Mouse (Mus musculus) spleen, adult 12 weeks (tissue): ENCODE results near the gene Pigq.

Experiments used
- DNase-seq: peaks from one replicate; pipeline ENCODE4 v3.0.0; 2022; ENCODE audit warnings: low spot score

The Pigq gene

GRCm38 (mm10) chr17:25881691-25882090 is 63.0 kb downstream of the Pigq start:
- no peak for DNase-seq

DNA sequence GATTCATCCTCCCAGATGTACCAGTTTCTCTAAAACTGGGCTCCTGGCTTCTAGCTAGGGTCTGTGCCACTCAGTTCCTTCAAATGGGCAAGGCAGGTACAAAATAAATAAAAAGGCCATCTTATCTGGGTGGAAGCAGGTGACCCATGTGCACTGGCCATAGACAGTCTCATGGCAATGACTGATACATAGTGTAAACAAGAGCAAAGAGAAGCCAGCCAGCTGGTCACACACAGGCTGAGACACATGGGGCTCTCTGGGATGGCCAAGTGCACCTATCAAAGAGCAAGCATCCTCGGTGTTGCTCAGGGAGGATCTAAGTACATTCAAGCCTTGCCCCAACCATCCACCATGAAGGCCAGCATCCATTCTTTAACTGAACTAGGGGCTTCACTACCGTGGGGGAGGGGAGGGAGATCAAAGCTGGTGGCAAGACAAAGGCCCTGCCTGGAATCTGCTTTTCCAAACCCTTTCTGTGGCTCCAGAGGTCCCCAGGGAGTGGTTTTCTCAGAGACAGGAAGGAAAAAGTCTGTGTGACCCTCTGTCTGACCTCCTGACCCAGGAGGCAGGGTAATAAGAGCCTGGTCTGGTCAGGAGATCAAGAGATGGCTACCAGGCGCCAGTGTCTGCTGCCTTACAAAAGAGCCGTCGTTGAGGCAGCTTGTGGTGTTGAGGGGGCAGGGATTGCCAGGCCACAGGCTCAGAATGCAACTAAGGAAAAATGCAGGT is 63.7 kb downstream of the Pigq start:
- DNase-seq, result no peak

DNA sequence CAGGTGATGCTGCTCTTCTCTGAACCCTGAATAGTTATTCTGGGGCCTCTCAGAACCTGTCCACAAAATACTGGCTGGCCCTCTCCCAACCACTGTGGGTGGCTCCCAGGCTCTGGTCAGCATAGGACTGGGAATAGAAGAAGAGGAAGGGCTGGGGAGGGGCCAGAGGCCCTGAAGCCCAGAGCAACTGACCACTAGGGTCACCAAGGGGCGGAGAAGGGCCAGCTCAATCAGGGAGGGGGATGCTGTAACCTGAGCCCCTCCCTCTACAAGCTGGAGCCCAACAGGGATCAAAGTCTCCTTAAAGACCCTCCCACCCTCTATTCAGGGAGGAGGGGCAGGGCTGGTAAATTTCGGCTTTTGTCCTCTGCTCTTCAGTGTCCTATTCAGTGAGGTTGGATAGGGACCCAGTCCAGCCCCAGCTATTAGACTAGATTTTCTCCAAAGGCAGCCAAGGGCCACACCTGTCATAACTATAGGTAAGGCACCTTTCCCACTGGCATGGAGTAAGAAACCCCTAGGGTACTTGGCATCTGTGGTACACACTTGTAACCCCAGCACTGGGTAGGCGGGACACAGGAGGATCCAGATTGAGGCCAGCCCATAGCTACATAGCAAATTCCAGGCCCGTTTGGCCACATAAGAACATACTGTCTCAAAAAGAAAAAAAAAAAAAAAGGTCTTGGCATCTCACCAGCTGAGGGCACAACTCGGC is 64.4 kb downstream of the Pigq start, which contains the start of gene Wfikkn1:
TSS of gene Wfikkn1 (minus strand) at position 663 of the 715 bp plus-strand sequence.
- DNase-seq, result no peak

GRCm38 (mm10) chr17:25879750-25880149 is 65.0 kb downstream of the Pigq start:
- DNase-seq, result no peak

DNA sequence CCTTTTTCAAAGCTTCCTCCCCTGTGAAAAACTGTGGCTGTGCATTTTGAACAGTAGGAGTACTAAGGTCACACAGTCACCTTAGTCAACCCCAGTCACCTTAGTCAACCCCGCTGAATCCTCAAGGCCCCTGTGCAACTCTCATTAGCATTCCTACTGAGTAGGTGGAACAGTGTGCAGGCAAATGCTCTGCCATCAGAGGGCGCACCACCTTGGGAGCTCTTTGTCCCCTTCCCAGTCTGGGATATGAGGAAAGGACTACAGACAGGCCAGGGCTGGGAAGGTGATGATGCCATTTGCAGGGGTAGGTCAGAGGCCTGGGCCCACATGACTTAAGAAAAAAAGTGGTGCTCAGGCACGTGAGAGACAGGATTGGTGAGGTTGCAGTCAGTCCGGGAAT is 65.5 kb downstream of the Pigq start:
- no peak for DNase-seq

GRCm38 (mm10) chr17:25878611-25879180 is 66.0 kb downstream of the Pigq start:
- no peak for DNase-seq

DNA sequence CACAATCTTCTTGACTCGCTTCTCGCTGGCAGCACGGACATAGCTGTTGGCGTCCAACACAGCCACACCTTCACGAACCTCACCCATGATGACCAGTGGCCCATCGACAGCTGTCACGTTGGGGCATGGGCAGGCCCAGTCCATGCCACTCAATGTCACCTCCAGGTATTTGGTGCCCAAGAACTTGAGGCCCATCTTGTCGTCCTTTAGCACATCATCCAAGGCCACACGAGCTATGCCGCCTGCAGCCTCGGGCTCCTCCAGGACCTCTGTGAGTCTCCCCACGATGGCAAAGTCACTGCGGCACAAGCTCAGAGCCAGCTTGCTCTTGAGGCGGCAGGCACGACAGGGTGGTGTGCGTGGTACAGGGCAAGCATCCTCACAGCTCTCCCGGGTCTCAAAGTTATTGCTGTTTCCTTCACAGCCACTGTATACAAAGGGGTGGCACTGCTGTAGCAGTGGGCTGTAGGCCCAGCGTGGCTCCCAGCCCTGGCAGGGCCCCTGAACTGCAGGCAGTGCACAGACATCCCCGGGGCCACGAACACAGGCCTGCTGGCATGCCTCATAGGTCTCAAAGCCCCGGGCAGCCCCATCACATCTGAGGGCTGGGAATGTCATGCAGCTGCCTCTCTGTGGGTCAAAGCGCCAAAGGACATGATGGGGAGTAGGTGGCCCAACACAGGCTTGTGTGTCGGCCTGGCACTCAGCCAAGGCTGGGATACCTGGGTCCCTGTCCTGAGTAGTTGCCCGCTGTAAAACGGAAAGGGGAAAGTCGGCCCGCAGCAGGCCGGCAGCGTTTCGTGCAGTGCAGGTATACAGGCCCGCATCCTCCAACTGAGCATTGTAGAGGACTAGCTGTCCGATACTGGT is 66.8 kb downstream of the Pigq start:
- DNase-seq, result no peak

GRCm38 (mm10) chr17:25877025-25877424 is 67.7 kb downstream of the Pigq start:
- DNase-seq, result no peak
